Mouse (Mus musculus): ENCODE results near the gene Sik3.

DNA sequence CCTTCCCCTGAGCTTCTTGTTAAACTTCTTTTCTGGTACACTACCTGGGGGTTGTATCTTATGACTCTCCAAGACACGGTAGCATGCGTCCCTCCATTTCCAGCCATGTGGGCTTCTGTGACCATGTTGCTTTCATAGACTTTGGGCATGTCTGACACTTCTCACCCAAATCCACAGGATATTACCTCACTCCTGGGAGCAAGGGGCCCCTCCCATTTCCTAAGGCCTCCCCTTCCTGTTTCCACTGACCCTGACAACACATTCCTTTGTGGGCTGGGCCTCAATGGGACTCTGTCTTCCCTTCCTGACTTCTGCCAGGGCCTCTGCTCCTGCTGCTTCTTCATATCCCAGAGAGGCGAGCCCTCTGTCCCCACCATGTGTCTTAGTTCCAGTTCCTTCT, 244.9 kb downstream of the Sik3 start:
- TF ChIP-seq EP300 (IDR thresholded peaks at IDR 0.05; ENCODE audit: low read depth) (peak; percentile 59; the same call in 1 of the 2 replicates), CTCF (IDR thresholded peaks at IDR 0.05; ENCODE audit: low read depth) (no peak)

All from liver, postnatal 0 days (tissue).